Mouse (Mus musculus) G1E (cell line): ENCODE results near the gene Metap2. TPM values are rescaled to one million over a fixed set of nuclear protein-coding genes. Genes with fewer than 3 reads are reported as not detected.

ENCODE experiments used
- ATAC-seq: 2 replicates; pipeline ENCODE4 v1.8.0; 2016; ENCODE audit warnings: mild to moderate bottlenecking; ENCODE audit not compliant: insufficient number of reproducible peaks, poor library complexity, low FRiP score, severe bottlenecking; ENCODE audit errors: extremely low read depth
- DNase-seq: peaks from one replicate; pipeline ENCODE4 v3.0.0; 2012; ENCODE audit warnings: low spot score
- H3K27me3 ChIP-seq: 2 replicates; pipeline ENCODE4 v1.6.1; 2012; ENCODE audit warnings: mild to moderate bottlenecking, low read length, inconsistent platforms; ENCODE audit not compliant: insufficient read depth
- H3K36me3 ChIP-seq: replicated peaks from 2 replicates; pipeline ENCODE3; 2012; ENCODE audit warnings: mild to moderate bottlenecking, inconsistent platforms
- H3K4me1 ChIP-seq: 2 replicates; pipeline ENCODE4 v1.6.1; 2012; ENCODE audit warnings: low read depth, low read length, inconsistent platforms, mixed read lengths; ENCODE audit not compliant: insufficient read depth
- H3K4me3 ChIP-seq: 2 replicates; pipeline ENCODE4 v1.5.1; 2012; ENCODE audit warnings: low read depth, mild to moderate bottlenecking, inconsistent platforms, low read length, moderate library complexity, mixed read lengths
- H3K9me3 ChIP-seq: replicated peaks from 2 replicates; pipeline ENCODE4 v1.6.1; 2012; ENCODE audit warnings: inconsistent platforms
- CTCF ChIP-seq: IDR thresholded peaks from 2 replicates; pipeline ENCODE4 v1.5.1; 2012; ENCODE audit warnings: low read depth, low read length, inconsistent platforms, mixed read lengths
- GATA1 ChIP-seq: IDR thresholded peaks from 2 replicates; pipeline ENCODE4 v1.6.1; 2012; ENCODE audit warnings: borderline replicate concordance, low read length, inconsistent platforms, mixed read lengths
- GATA2 ChIP-seq: IDR thresholded peaks from 2 replicates; pipeline ENCODE4 v1.6.1; 2012; ENCODE audit warnings: low read depth, low read length, inconsistent platforms, borderline replicate concordance
- POLR2AphosphoS5 ChIP-seq: IDR thresholded peaks from 2 replicates; pipeline ENCODE4 v1.6.1; 2012; ENCODE audit warnings: low read depth, low read length, inconsistent platforms; ENCODE audit not compliant: insufficient replicate concordance
- TAL1 ChIP-seq: conservative IDR thresholded peaks from 2 replicates; pipeline ENCODE4 v1.6.1; 2012; ENCODE audit warnings: low read depth, low read length, inconsistent platforms, mixed read lengths
- polyA plus RNA-seq: library from polyadenylated mRNA; stranded (reverse); fragments of >175 nt; gene quantifications from 2 replicates; pipeline ENCODE4 v1.2.3, GENCODE M21; 2012
- total RNA-seq, 2 experiments: library from RNA; stranded (forward) in 1 of 2; stranded (reverse) in 1 of 2; fragments of 200-1000 nt in 1 of 2; fragments of >200 nt in 1 of 2; fragmentation: Nextera tagmentation in 1 of 2; gene quantifications; 2 replicates each; pipeline ENCODE4 v1.2.3; 2014 to 2017

Metap2 gene
- total and polyA plus RNA-seq, 3 experiments = 523 to 963 (median 728) TPM

- 0 out of 2 replicates have a peak, but pooled peaks cover 2% of the 10 kb centered on the region for H3K9me3 ChIP-seq
- H3K36me3 ChIP-seq = no peaks in the 10 kb centered on the region
- no peak for TF ChIP-seq CTCF
- TF ChIP-seq GATA1 = no peak
- no peak for TF ChIP-seq GATA2
- no peak for TF ChIP-seq TAL1
- TF ChIP-seq POLR2AphosphoS5 = no peak
- no peak for ATAC-seq
- no peak for DNase-seq
- 0 out of 2 replicates have a peak, but pooled peaks cover 3% of the 10 kb centered on the region for H3K27me3 ChIP-seq
- H3K4me3 ChIP-seq = no peak overlapping the region
- no peaks in the 10 kb centered on the region for H3K4me1 ChIP-seq
These were observed 42.0 kb upstream of the Metap2 start for GRCm38 (mm10) chr10:93938844-93939271.

- DNase-seq (no peak), ATAC-seq (no peak; the same call in 1 of the 2 replicates)
- H3K4me1 ChIP-seq = peaks cover 5% of the 10 kb centered on the region
- H3K4me3 ChIP-seq = no peak overlapping the region
- TF ChIP-seq TAL1 = no peak
- no peak for TF ChIP-seq GATA1
- TF ChIP-seq GATA2 = no peak
- no peak for TF ChIP-seq POLR2AphosphoS5
- no peak for TF ChIP-seq CTCF
- peaks cover 10% of the 10 kb centered on the region for H3K27me3 ChIP-seq
- no peaks in the 10 kb centered on the region for H3K36me3 ChIP-seq
- 0 out of 2 replicates have a peak, but pooled peaks cover 2% of the 10 kb centered on the region for H3K9me3 ChIP-seq
These were observed 37.1 kb upstream of the Metap2 start for GRCm38 (mm10) chr10:93933980-93934379.

GRCm38 (mm10) chr10:93932861-93933260 lies 36.0 kb upstream of the Metap2 start:
- peaks cover 5% of the 10 kb centered on the region for H3K4me1 ChIP-seq
- ATAC-seq (no peak), DNase-seq (no peak)
- no peak overlapping the region for H3K4me3 ChIP-seq
- TF ChIP-seq TAL1 (no peak), CTCF (no peak), GATA2 (no peak), POLR2AphosphoS5 (no peak), GATA1 (no peak)
- H3K27me3 ChIP-seq = peaks cover 7% of the 10 kb centered on the region
- 0 out of 2 replicates have a peak, but pooled peaks cover 2% of the 10 kb centered on the region for H3K9me3 ChIP-seq
- no peaks in the 10 kb centered on the region for H3K36me3 ChIP-seq

GRCm38 (mm10) chr10:93932020-93932419 lies 35.1 kb upstream of the Metap2 start:
- Histone ChIP-seq H3K27me3 (peaks cover 7% of the 10 kb centered on the region), H3K36me3 (no peaks in the 10 kb centered on the region), H3K4me1 (peaks cover 5% of the 10 kb centered on the region), H3K9me3 (0 out of 2 replicates have a peak, but pooled peaks cover 2% of the 10 kb centered on the region), H3K4me3 (no peak overlapping the region)
- ATAC-seq (no peak), DNase-seq (no peak)
- TF ChIP-seq GATA2 (no peak), CTCF (no peak), TAL1 (no peak), POLR2AphosphoS5 (no peak), GATA1 (no peak)

GRCm38 (mm10) chr10:93931431-93931830 lies 34.5 kb upstream of the Metap2 start:
- ATAC-seq = no peak
- no peak for TF ChIP-seq TAL1
- no peak for TF ChIP-seq GATA2
- no peak for TF ChIP-seq GATA1
- TF ChIP-seq CTCF = no peak
- no peak for TF ChIP-seq POLR2AphosphoS5
- H3K4me1 ChIP-seq = peaks cover 5% of the 10 kb centered on the region
- H3K36me3 ChIP-seq = no peaks in the 10 kb centered on the region
- 0 out of 2 replicates have a peak, but pooled peaks cover under 1% of the 10 kb centered on the region for H3K9me3 ChIP-seq
- DNase-seq = no peak
- H3K4me3 ChIP-seq = no peak overlapping the region
- H3K27me3 ChIP-seq = peaks cover 7% of the 10 kb centered on the region

GRCm38 (mm10) chr10:93930236-93930824 lies 33.4 kb upstream of the Metap2 start:
- TF ChIP-seq CTCF (no peak), TAL1 (no peak), GATA2 (no peak), GATA1 (no peak)
- Histone ChIP-seq H3K4me1 (peaks cover 5% of the 10 kb centered on the region), H3K9me3 (no peaks in the 10 kb centered on the region), H3K36me3 (no peaks in the 10 kb centered on the region), H3K4me3 (no peak overlapping the region), H3K27me3 (peaks cover 7% of the 10 kb centered on the region)
- ATAC-seq (no peak), DNase-seq (no peak)
